Mouse (Mus musculus) lung, postnatal 0 days (tissue): ENCODE measurements around the gene Cenpi. TPM values are rescaled to one million over a fixed set of nuclear protein-coding genes. Genes with fewer than 3 reads are reported as not detected.
"Not testable (repeated sequence)": the region's sequence is repeated elsewhere in the genome, so short reads cannot be mapped to it uniquely, and the experiment has no call there.

ENCODE experiments used
- ATAC-seq: fragments of 200-750 bp; cut with Nextera tagmentation; 2 replicates; pipeline ENCODE4 v1.8.0; 2017; ENCODE audit warnings: moderate library complexity
- DNase-seq: peaks from one replicate; pipeline ENCODE4 v3.0.0-alpha.2; 2016; ENCODE audit warnings: low spot score
- H3K27ac ChIP-seq: fragments of 300-500 bp; sonication (generic); 2 replicates; pipeline ENCODE4 v1.5.1; 2014; ENCODE audit warnings: antibody characterized with exemption, mild to moderate bottlenecking, low read length, mixed read lengths
- H3K27me3 ChIP-seq: fragments of 300-500 bp; sonication (generic); replicated peaks from 2 replicates; pipeline ENCODE4 v1.6.1; 2014; ENCODE audit warnings: low read length, mixed read lengths; ENCODE audit not compliant: insufficient read depth
- H3K36me3 ChIP-seq: fragments of 300-500 bp; sonication (generic); 2 replicates; pipeline ENCODE4 v1.6.1; 2014; ENCODE audit warnings: low read length, mixed read lengths; ENCODE audit not compliant: insufficient read depth
- H3K4me1 ChIP-seq: fragments of 300-500 bp; sonication (generic); 2 replicates; pipeline ENCODE4 v1.6.1; 2014; ENCODE audit warnings: antibody characterized with exemption, low read depth, low read length, mixed read lengths; ENCODE audit not compliant: insufficient read depth
- H3K4me2 ChIP-seq: fragments of 300-500 bp; sonication (generic); replicated peaks from 2 replicates; pipeline ENCODE4 v1.6.1; 2014; ENCODE audit warnings: low read depth, mild to moderate bottlenecking, low read length, moderate library complexity, mixed read lengths
- H3K4me3 ChIP-seq: fragments of 300-500 bp; sonication (generic); 2 replicates; pipeline ENCODE4 v1.5.1; 2014; ENCODE audit warnings: low read depth, low read length
- H3K9ac ChIP-seq: fragments of 300-500 bp; sonication (generic); replicated peaks from 2 replicates; pipeline ENCODE4 v1.6.1; 2014; ENCODE audit warnings: low read depth, mild to moderate bottlenecking
- H3K9me3 ChIP-seq: fragments of 300-500 bp; sonication (generic); 2 replicates; pipeline ENCODE4 v1.6.1; 2016; ENCODE audit warnings: low read length, mixed read lengths
- CTCF ChIP-seq: IDR thresholded peaks from 2 replicates; pipeline ENCODE4 v1.5.1; 2016; ENCODE audit warnings: antibody characterized with exemption, mild to moderate bottlenecking
- EP300 ChIP-seq: IDR thresholded peaks from 2 replicates; pipeline ENCODE4 v1.6.1; 2016; ENCODE audit warnings: antibody characterized with exemption, mild to moderate bottlenecking, control low read depth
- WGBS: fragments of 180-500 bp; shearing (Covaris S2); extraction: QIAGEN DNeasy Blood & Tissue Kit; methylation state at CpG from one replicate; pipeline ENCODE4 v1.1.7; 2014; 5-methylcytosine and 5-hydroxymethylcytosine counted together
- polyA plus RNA-seq: library from polyadenylated mRNA; unstranded; fragments of >200 nt; fragmentation: Nextera tagmentation; extraction: Ambion mirVana; gene quantifications from 2 replicates; pipeline ENCODE4 v1.2.1, GENCODE M21; 2015

Gene Cenpi
- polyA plus RNA-seq, 1 experiment from 2014 or later, result 1.8 TPM

GRCm38 (mm10) chrX:134303287-134303686 is 4.6 kb upstream of the Cenpi start:
- no peaks in the 10 kb centered on the region for H3K36me3 ChIP-seq
- WGBS, result 74% methylated on average over 1 of the region's 1 CpGs
- no peak overlapping the region for H3K4me3 ChIP-seq
- no peaks in the 10 kb centered on the region for H3K27me3 ChIP-seq
- H3K9ac ChIP-seq, result no peak overlapping the region
- DNase-seq (no peak), ATAC-seq (no peak)
- H3K4me2 ChIP-seq, result no peak overlapping the region
- no peak overlapping the region for H3K27ac ChIP-seq
- no peak for TF ChIP-seq CTCF
- no peak for TF ChIP-seq EP300
- H3K9me3 ChIP-seq, result no peaks in the 10 kb centered on the region
- no peaks in the 10 kb centered on the region for H3K4me1 ChIP-seq

- H3K9me3 ChIP-seq, result no peaks in the 10 kb centered on the region
- H3K9ac ChIP-seq, result no peak overlapping the region
- H3K4me3 ChIP-seq, result peak overlapping the region; percentile 30; the same call in 1 of the 2 replicates
- no peaks in the 10 kb centered on the region for H3K36me3 ChIP-seq
- no peaks in the 10 kb centered on the region for H3K4me1 ChIP-seq
- 18% methylated on average over 9 of the region's 9 CpGs for WGBS
- TF ChIP-seq EP300, result no peak
- no peak for TF ChIP-seq CTCF
- ATAC-seq (peak; percentile 71), DNase-seq (no peak)
- H3K27me3 ChIP-seq, result no peaks in the 10 kb centered on the region
- no peak overlapping the region for H3K27ac ChIP-seq
- peak overlapping the region; percentile 50 for H3K4me2 ChIP-seq
Observed at GRCm38 (mm10) chrX:134308275-134308634, 371 bp downstream of the Cenpi start.

DNA sequence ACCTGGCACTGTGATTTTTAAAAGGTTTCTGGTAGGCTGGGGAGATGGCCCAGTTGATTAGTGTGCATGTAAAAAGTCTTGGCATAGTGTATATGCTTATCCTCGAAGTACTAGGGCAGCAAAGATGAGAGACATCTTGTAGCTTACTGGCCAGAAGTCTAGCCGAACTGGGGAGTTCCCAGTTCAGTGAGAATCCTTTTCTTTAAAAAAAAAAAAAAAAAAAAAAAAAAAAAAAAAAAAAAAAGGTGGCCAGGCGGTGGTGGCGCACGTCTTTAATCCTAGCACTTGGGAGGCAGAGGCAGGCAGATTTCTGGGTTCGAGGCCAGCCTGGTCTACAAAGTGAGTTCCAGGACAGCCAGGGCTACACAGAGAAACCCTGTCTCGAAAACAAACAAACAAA is 3.3 kb downstream of the Cenpi start:
- H3K4me3 ChIP-seq, result not testable (repeated sequence)
- WGBS, result 91% methylated on average over 7 of the region's 7 CpGs

DNA sequence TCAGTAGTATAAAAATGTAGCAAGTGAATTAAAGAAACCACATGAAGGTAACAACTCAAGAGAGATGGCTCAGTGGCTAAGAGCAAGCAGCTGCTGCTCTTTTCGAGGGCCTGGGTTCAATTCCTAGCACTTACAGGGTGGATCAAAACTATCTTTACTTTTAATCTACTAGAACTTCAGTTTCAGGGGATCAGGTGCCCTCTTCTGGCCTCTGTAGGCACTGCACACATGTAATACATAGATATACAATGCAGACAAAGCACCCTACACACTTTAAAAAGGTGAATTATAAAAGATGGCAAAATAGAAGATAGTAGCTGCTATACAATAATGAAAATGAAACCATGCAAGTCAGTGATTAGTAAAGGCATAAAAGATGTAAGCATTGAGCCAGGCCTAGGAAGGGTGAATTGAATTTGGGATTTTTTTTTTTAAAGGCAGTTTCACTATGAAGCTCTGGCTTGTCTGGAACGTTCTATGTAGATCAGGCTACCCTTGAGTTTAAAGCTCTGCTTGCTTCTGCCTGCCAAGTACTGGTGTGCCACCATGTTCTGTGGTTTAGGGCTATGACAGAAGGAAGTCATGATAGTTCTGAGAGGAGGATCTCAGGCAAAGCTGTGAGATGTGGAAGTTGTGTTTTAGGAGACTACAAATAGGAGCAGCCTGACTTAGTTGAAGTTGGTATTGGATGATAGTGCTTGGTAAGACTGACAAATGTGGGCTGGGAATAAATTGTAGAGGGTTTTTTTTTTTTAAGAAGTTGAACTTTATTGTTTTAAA is 11.5 kb downstream of the Cenpi start:
- no peak overlapping the region for H3K27ac ChIP-seq
- no peaks in the 10 kb centered on the region for H3K9me3 ChIP-seq
- H3K9ac ChIP-seq, result no peak overlapping the region
- no peaks in the 10 kb centered on the region for H3K4me1 ChIP-seq
- no peak overlapping the region for H3K4me2 ChIP-seq
- no peak for ATAC-seq
- TF ChIP-seq EP300 (no peak), CTCF (peak; percentile 60)
- 78% methylated on average over 2 of the region's 2 CpGs for WGBS
- no peak overlapping the region for H3K4me3 ChIP-seq
- no peaks in the 10 kb centered on the region for H3K27me3 ChIP-seq
- no peak for DNase-seq
- no peaks in the 10 kb centered on the region for H3K36me3 ChIP-seq

More for the DNA sequence above, 3.3 kb downstream of the Cenpi start:
- not testable (repeated sequence) for H3K4me1 ChIP-seq, DNase-seq, H3K9me3 ChIP-seq, H3K27ac ChIP-seq, H3K4me2 ChIP-seq, H3K36me3 ChIP-seq, ATAC-seq, H3K9ac ChIP-seq, H3K27me3 ChIP-seq

- ATAC-seq (no peak), DNase-seq (peak; percentile 19)
- Histone ChIP-seq H3K4me1 (no peaks in the 10 kb centered on the region), H3K9ac (no peak overlapping the region), H3K4me3 (no peak overlapping the region), H3K27me3 (no peaks in the 10 kb centered on the region), H3K4me2 (no peak overlapping the region), H3K36me3 (no peaks in the 10 kb centered on the region), H3K27ac (no peak overlapping the region), H3K9me3 (no peaks in the 10 kb centered on the region)
- peak; percentile 62 for TF ChIP-seq CTCF
- no peak for TF ChIP-seq EP300
- WGBS, result 87% methylated on average over 2 of the region's 2 CpGs
Observed at GRCm38 (mm10) chrX:134333280-134333679, 25.4 kb downstream of the Cenpi start.

- Histone ChIP-seq H3K27me3 (no peaks in the 10 kb centered on the region), H3K36me3 (no peaks in the 10 kb centered on the region), H3K4me3 (no peak overlapping the region), H3K9ac (no peak overlapping the region), H3K9me3 (no peaks in the 10 kb centered on the region), H3K4me1 (no peaks in the 10 kb centered on the region), H3K27ac (0 out of 2 replicates have a peak overlapping the region, but pooled peaks have one; percentile 21), H3K4me2 (no peak overlapping the region)
- 65% methylated on average over 2 of the region's 2 CpGs for WGBS
- ATAC-seq, result peak; percentile 93
- TF ChIP-seq CTCF (no peak), EP300 (0 out of 2 replicates have a peak, but pooled peaks have one; percentile 18)
- DNase-seq, result peak; percentile 70
Observed at GRCm38 (mm10) chrX:134342735-134343134, 34.9 kb downstream of the Cenpi start.
